Mouse (Mus musculus): ENCODE results near the gene Wdr66. TPM values are rescaled to one million over a fixed set of nuclear protein-coding genes. Genes with fewer than 3 reads are reported as not detected.
"Not testable (repeated sequence)": the region's sequence is repeated elsewhere in the genome, so short reads cannot be mapped to it uniquely, and the experiment has no call there.

Gene Wdr66
- polyA plus RNA-seq (2015; fragmentation: Nextera tagmentation; extraction: Ambion mirVana): 1.1 and 1.2 TPM in 2 replicates

DNA sequence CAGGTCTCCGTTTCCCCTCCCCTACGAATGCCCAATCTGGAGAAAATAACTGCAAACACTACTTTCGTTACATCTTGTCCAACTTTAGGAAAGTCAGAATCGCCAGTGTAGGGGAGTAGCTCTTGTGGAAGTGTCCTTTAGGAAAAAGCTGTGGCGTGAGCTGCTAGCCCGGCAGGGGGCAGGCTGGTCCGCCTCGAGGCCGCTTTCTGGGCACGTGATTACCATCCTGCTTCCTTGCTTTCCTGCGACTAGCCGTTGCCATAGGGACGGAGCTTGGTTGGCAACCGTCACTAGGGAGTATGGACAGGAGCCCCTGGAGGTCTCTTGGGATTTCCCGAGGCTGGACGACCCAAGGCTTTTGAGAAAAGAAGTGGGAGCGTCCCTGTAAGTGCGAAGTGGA is at the start of gene Wdr66:
Gene Wdr66 (plus strand): TSS at position 269 of the 400 bp plus-strand sequence.
- Histone ChIP-seq H3K4me3 (replicated peaks) (peak within 1 kb of the TSS; percentile 39), H3K4me1 (peaks cover 9% of the 10 kb centered on the region), H3K9me3 (replicated peaks) (no peaks in the 10 kb centered on the region), H3K27ac (replicated peaks) (no peak within 1 kb of the TSS), H3K36me3 (peaks cover 9% of the 10 kb centered on the region; the same call in 1 of the 2 replicates), H3K9ac (replicated peaks) (0 out of 2 replicates have a peak within 1 kb of the TSS, but pooled peaks have one; percentile 14), H3K27me3 (replicated peaks) (no peaks in the 10 kb centered on the region), H3K4me2 (peak within 1 kb of the TSS; percentile 75)
- 2% methylated on average over 18 of the region's 18 CpGs for WGBS
- ATAC-seq (ENCODE audit: low FRiP score): peak; percentile 87

DNA sequence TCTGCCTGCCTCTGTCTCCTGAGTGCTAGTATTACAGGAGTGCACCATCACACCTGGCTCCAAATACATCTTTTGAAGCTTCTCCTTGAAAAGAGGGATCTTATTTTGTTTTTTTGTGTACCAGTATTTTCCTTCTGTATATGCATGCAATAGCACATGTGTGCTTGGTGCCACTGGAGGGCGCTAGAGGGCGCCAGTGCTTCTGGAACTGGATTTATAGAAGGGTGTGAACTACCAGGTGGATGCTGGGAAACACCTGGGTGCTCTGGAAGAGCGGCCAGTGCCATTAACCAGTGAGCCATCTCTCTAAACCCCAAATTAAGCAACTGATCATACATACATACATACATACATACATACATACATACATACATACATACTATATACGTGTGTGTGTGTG is 49.1 kb upstream of the Wdr66 start:
- not testable (repeated sequence) for H3K9ac ChIP-seq (replicated peaks); H3K27ac ChIP-seq (replicated peaks); H3K4me1 ChIP-seq; H3K27me3 ChIP-seq (replicated peaks); H3K36me3 ChIP-seq; ATAC-seq (ENCODE audit: low FRiP score); H3K4me2 ChIP-seq; H3K9me3 ChIP-seq (replicated peaks); H3K4me3 ChIP-seq (replicated peaks)
- WGBS: 49% methylated on average over 4 of the region's 4 CpGs

DNA sequence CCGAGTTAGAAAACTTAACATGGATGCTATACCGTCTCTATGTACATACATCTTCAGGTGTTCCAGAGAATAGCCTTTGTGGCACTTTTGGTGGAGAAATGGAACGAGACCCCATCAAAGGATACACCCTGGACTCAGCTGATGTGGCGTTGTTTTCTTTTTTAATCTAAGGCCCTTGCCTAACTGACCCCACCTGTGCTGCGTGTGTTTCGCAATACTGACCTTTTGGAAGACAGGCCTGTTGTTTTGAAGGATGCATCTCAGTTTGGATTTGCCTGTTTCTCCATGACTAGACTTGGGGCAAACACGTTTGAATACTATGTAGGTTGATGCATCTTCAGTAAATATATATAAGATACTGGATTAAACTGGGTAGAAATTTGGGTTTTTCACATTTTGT is 48.3 kb upstream of the Wdr66 start:
- not testable (repeated sequence) for H3K4me2 ChIP-seq; H3K27me3 ChIP-seq (replicated peaks); H3K4me1 ChIP-seq; H3K9ac ChIP-seq (replicated peaks); H3K27ac ChIP-seq (replicated peaks); ATAC-seq (ENCODE audit: low FRiP score); H3K9me3 ChIP-seq (replicated peaks); H3K36me3 ChIP-seq; H3K4me3 ChIP-seq (replicated peaks)
- 92% methylated on average over 7 of the region's 7 CpGs for WGBS

DNA sequence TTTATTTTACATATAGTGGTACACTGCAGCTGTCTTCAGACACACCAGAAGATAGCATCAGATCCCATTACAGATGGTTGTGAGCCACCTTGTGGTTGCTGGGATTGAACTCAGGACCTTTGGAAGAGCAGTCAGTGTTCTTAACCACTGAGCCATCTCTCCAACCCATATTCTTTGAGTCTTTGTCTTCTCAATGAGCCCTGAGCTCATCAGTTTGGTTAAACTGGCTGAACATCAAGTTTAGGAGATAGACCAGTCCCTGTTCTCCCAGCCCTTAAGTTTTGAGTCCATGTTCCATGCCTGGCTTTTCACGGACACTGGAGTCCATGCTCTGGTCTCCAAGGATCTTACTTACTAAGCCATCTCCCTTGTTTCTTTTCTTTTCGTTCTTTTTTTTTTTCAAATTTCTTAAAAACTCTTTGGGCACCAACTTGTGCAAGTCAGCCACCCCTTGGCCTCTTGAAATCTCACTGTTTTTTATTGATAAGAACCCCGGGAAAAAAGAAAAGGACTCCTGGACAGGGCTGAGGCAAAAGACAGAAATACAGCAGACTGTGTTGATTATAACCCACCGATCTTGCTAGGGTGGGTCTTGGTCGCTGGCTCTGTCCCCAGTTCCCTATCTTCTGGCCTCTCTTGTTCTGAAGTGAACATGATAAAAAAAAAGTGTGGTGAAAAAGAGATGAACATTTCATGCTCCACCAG is 29.4 kb upstream of the Wdr66 start:
- not testable (repeated sequence) for H3K9me3 ChIP-seq (replicated peaks); H3K4me2 ChIP-seq; ATAC-seq (ENCODE audit: low FRiP score); H3K27ac ChIP-seq (replicated peaks); H3K9ac ChIP-seq (replicated peaks); H3K4me3 ChIP-seq (replicated peaks); H3K4me1 ChIP-seq; H3K27me3 ChIP-seq (replicated peaks); H3K36me3 ChIP-seq
- WGBS: 85% methylated on average over 4 of the region's 5 CpGs

DNA sequence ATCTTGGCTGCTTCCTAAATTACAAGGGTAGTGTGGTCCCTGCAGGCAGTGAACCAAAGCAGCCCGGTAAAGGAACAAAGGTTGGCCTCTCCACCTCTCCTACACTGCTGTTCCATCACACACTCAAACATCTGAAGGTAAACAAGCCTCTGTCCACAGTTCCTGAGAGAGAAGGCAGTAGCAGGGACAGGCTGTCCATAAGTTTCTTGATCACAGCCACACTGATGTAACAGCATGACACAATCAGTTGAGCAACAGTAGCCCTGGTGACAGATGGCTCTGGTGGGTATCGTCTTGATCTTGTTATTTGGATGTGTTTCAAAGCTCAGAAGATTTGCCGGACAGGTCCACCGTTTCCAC is 28.9 kb upstream of the Wdr66 start:
- H3K9ac ChIP-seq (replicated peaks): no peak overlapping the region
- H3K4me2 ChIP-seq: no peak overlapping the region
- H3K9me3 ChIP-seq (replicated peaks): no peaks in the 10 kb centered on the region
- H3K36me3 ChIP-seq: no peaks in the 10 kb centered on the region
- no peaks in the 10 kb centered on the region for H3K27me3 ChIP-seq (replicated peaks)
- no peak overlapping the region for H3K27ac ChIP-seq (replicated peaks)
- no peak overlapping the region for H3K4me3 ChIP-seq (replicated peaks)
- 91% methylated on average over 4 of the region's 4 CpGs for WGBS
- no peaks in the 10 kb centered on the region for H3K4me1 ChIP-seq
- ATAC-seq (ENCODE audit: low FRiP score): no peak

DNA sequence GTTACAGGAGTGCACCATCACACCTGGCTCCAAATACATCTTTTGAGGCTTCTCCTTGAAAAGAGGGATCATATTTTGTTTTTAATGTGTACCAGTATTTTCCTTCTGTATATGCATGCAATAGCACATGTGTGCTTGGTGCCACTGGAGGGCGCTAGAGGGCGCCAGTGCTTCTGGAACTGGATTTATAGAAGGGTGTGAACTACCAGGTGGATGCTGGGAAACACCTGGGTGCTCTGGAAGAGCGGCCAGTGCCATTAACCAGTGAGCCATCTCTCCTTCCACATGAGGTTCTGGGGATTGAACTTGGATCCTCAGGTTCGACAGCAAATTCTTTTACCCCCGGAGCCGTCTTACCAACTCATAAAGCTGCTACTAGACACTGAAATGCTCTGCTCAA is 28.0 kb upstream of the Wdr66 start:
- not testable (repeated sequence) for H3K4me3 ChIP-seq (replicated peaks); H3K36me3 ChIP-seq; H3K4me2 ChIP-seq; H3K4me1 ChIP-seq; H3K9ac ChIP-seq (replicated peaks); H3K27ac ChIP-seq (replicated peaks); H3K27me3 ChIP-seq (replicated peaks); ATAC-seq (ENCODE audit: low FRiP score); H3K9me3 ChIP-seq (replicated peaks)
- WGBS: 56% methylated on average over 6 of the region's 6 CpGs

DNA sequence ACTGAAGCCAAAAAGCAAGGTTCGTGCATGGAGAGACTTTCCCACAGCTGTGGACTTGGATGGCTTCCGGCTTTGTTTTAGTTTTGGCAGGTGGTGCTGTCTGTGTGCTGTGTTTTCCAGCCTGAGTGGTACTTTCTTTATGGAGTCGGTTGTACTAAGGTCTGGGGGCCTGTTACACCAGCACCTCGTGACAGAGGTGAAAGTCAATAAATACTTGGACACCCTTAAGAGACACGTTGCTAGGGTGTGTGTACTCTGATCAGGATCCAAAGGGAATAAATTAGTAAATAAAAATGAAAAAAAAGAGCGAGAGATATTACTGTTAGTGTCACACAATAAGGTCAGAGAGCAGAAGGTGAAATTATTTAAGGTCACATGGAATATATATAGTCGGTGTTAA is 25.1 kb upstream of the Wdr66 start:
- Histone ChIP-seq H3K4me2 (no peak overlapping the region), H3K4me3 (replicated peaks) (no peak overlapping the region), H3K9me3 (replicated peaks) (no peaks in the 10 kb centered on the region), H3K36me3 (peaks cover 5% of the 10 kb centered on the region; the same call in 1 of the 2 replicates), H3K4me1 (peaks cover 17% of the 10 kb centered on the region), H3K27me3 (replicated peaks) (no peaks in the 10 kb centered on the region), H3K27ac (replicated peaks) (no peak overlapping the region), H3K9ac (replicated peaks) (no peak overlapping the region)
- 91% methylated on average over 7 of the region's 7 CpGs for WGBS
- ATAC-seq (ENCODE audit: low FRiP score): no peak

DNA sequence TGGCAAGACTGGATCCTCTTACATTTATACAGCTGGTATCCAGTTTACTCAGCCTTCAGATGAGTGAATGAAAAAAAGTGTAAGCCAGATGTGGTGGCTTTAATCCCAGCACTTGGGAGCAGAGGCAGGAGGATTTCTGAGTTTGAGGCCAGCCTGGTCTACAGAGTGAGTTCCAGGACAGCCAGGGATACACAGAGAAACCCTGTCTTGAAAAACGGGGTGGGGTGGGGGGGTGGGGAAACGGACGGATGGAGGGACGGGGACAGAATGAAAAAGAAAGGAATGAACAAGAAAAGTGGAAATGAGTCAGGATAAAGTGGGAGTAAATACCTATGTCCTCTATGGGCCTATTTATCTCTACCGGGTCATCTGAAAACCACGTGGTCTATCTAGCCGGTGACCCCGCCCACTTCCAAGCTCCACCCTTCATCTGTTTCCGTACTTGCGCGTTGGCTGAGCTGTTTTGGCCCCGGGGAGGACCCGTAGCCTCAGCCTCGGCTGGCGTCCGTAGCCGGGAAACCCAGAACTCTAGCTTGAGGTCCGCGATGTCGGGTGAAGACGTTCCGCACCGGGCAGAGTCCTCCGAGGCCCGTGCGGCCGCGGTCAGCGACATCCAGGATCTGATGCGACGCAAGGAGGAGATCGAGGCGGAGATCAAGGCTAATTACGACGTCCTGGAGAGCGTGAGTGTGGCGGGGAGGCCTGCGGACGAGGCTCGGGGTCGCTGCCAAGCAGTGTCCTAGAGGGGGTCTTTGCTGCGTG is 24.0 kb upstream of the Wdr66 start:
- no peaks in the 10 kb centered on the region for H3K27me3 ChIP-seq (replicated peaks)
- WGBS: 2% methylated on average over 42 of the region's 42 CpGs
- peak overlapping the region; percentile 74 for H3K9ac ChIP-seq (replicated peaks)
- H3K4me1 ChIP-seq: peaks cover 17% of the 10 kb centered on the region
- H3K36me3 ChIP-seq: peaks cover 5% of the 10 kb centered on the region; the same call in 1 of the 2 replicates
- H3K4me3 ChIP-seq (replicated peaks): peak overlapping the region; percentile 66
- peak overlapping the region; percentile 72 for H3K4me2 ChIP-seq
- peak; percentile 90 for ATAC-seq (ENCODE audit: low FRiP score)
- H3K9me3 ChIP-seq (replicated peaks): no peaks in the 10 kb centered on the region
- H3K27ac ChIP-seq (replicated peaks): no peak overlapping the region; the same call in 1 of the 2 replicates

DNA sequence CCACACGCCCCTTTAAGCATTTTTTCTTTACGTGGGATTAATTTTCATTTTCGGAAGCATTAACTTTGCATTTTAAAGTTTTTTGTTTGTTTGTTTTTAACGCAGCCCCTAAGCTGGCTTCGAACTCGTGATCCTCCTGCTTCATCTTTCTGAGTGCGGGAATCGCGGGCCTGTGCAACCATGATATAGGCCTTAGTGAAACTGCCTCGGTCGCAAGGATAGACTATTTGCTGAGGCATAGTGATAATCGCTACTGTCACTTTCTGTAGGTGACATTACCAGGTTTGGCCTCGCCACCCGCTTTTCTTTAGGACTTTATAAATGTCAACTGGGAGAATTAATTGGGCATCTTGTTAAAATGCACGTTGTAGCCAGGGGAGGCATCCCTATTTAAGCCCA is 23.4 kb upstream of the Wdr66 start:
- peak overlapping the region; percentile 66 for H3K4me3 ChIP-seq (replicated peaks)
- H3K9ac ChIP-seq (replicated peaks): peak overlapping the region; percentile 74
- peak overlapping the region; percentile 72 for H3K4me2 ChIP-seq
- peaks cover 17% of the 10 kb centered on the region for H3K4me1 ChIP-seq
- WGBS: 7% methylated on average over 15 of the region's 15 CpGs
- ATAC-seq (ENCODE audit: low FRiP score): no peak
- H3K27me3 ChIP-seq (replicated peaks): no peaks in the 10 kb centered on the region
- no peaks in the 10 kb centered on the region for H3K9me3 ChIP-seq (replicated peaks)
- no peak overlapping the region for H3K27ac ChIP-seq (replicated peaks)
- peaks cover 5% of the 10 kb centered on the region; the same call in 1 of the 2 replicates for H3K36me3 ChIP-seq

DNA sequence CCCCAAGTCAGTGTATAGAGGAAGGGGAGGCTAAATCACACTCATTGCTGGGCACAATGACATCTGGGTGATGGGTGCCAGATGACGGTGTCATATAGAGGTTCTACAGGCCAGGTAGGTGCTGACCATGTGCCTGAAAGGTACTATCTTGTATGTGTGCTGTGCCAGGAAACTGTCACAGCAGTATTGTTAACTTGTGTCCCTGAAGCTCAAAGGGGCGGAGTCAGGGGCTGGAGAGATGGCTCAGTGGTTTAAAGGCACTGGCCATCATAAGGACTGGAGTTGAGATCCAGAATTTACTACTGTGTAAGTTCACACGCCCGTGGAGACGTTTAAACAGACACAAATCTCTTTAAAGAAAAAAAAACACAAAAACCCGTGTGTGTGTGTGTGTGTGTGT is 22.6 kb upstream of the Wdr66 start:
- Histone ChIP-seq H3K4me2 (peak overlapping the region; percentile 72), H3K9me3 (replicated peaks) (no peaks in the 10 kb centered on the region), H3K9ac (replicated peaks) (no peak overlapping the region), H3K4me1 (peaks cover 17% of the 10 kb centered on the region), H3K27me3 (replicated peaks) (no peaks in the 10 kb centered on the region), H3K4me3 (replicated peaks) (peak overlapping the region; percentile 66), H3K36me3 (peaks cover 7% of the 10 kb centered on the region; the same call in 1 of the 2 replicates), H3K27ac (replicated peaks) (no peak overlapping the region)
- WGBS: 88% methylated on average over 6 of the region's 6 CpGs
- ATAC-seq (ENCODE audit: low FRiP score): no peak

DNA sequence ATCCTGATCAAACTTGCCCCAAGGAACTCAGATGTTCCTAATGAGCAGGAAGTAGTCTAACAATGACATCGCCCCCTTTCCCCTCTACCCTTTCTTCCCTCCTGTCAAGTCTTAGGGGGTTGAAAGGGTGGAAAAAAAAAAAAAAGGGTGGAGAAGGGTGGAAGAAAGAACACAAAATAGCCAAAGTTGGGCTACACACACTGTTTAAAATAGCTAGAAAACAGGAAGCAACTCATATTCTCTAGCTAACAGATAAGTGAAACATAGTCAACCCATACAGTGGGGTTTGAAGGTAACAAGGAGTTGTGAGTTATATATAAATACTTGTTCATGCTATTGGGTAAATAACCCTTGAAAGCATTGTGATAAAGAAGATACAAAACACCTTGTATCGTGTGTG is 19.7 kb upstream of the Wdr66 start:
- no peak overlapping the region for H3K27ac ChIP-seq (replicated peaks)
- H3K27me3 ChIP-seq (replicated peaks): no peaks in the 10 kb centered on the region
- WGBS: 97% methylated on average over 2 of the region's 2 CpGs
- no peak overlapping the region for H3K9ac ChIP-seq (replicated peaks)
- no peak overlapping the region for H3K4me2 ChIP-seq
- no peak for ATAC-seq (ENCODE audit: low FRiP score)
- no peak overlapping the region for H3K4me3 ChIP-seq (replicated peaks)
- H3K4me1 ChIP-seq: peaks cover 21% of the 10 kb centered on the region
- no peaks in the 10 kb centered on the region for H3K9me3 ChIP-seq (replicated peaks)
- H3K36me3 ChIP-seq: peaks cover 28% of the 10 kb centered on the region

DNA sequence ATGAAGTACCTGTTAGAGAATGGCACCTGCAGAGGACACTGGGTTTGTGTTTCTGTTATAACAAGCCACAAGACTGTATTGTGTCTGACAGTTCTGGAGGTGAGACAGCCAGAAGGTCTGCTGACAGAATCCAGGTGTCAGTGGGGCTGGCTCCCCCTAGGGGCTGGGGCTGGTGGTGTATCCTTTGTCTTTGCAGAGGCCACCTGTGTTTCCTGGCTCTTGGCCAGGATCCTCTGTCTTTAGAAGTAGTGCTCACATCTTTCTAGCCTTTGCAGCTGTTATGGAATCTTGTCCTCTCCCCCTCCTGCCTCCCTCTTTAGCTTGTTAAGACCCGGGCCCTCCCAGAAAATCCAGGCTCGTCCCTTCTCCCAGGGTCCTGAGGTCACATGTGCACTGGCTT is 16.2 kb upstream of the Wdr66 start:
- no peak overlapping the region for H3K27ac ChIP-seq (replicated peaks)
- ATAC-seq (ENCODE audit: low FRiP score): no peak
- WGBS: 47% methylated on average over 2 of the region's 2 CpGs

More for the DNA sequence above, 16.2 kb upstream of the Wdr66 start:
- Histone ChIP-seq H3K4me2 (no peak overlapping the region), H3K27me3 (replicated peaks) (no peaks in the 10 kb centered on the region), H3K36me3 (peaks cover 59% of the 10 kb centered on the region), H3K4me3 (replicated peaks) (no peak overlapping the region), H3K9ac (replicated peaks) (no peak overlapping the region), H3K9me3 (replicated peaks) (no peaks in the 10 kb centered on the region), H3K4me1 (peaks cover 5% of the 10 kb centered on the region; the same call in 1 of the 2 replicates)

Measured in neural tube, embryonic 15.5 days (tissue).